Mouse (Mus musculus) cortical plate, adult 2 months (tissue): ENCODE data around the gene Nfasc.

Experiments used
- CTCF ChIP-seq: fragments of 200-500 bp; IDR thresholded peaks from 2 replicates; pipeline ENCODE4 v1.5.1; 2011; ENCODE audit warnings: mild to moderate bottlenecking, control low read depth, low read length; ENCODE audit not compliant: insufficient read depth; ENCODE audit errors: extremely low read depth
- POLR2A ChIP-seq: fragments of 200-500 bp; IDR thresholded peaks from 2 replicates; pipeline ENCODE4 v1.6.1; 2011; ENCODE audit warnings: mild to moderate bottlenecking, low read length, control low read depth; ENCODE audit not compliant: insufficient read depth; ENCODE audit errors: extremely low read depth

GRCm38 (mm10) chr1:132650680-132651079 lies 90.9 kb downstream of the Nfasc start:
- no peak for TF ChIP-seq CTCF
- no peak for TF ChIP-seq POLR2A
